Mouse (Mus musculus) heart, adult 2 months (tissue): ENCODE data around the gene Mafb. TPM values are rescaled to one million over a fixed set of nuclear protein-coding genes. Genes with fewer than 3 reads are reported as not detected.
A peak's percentile ranks its signal among the peaks of the same experiment; 100 is the strongest.

Source experiments
- DNase-seq, 2 experiments: peaks; one replicate each; pipeline ENCODE4 v3.0.0; 2021
- H3K27ac ChIP-seq: fragments of 200-600 bp; 2 replicates; pipeline ENCODE4 v1.8.1; 2022
- H3K27me3 ChIP-seq: fragments of 200-500 bp; 2 replicates; pipeline ENCODE4 v1.6.1; 2012; ENCODE audit warnings: mild to moderate bottlenecking, low read length, inconsistent platforms, mixed read lengths; ENCODE audit not compliant: control insufficient read depth, insufficient read depth
- H3K36me3 ChIP-seq: fragments of 200-500 bp; 2 replicates; pipeline ENCODE4 v1.6.1; 2012; ENCODE audit warnings: low read length, inconsistent platforms; ENCODE audit not compliant: control insufficient read depth, insufficient read depth
- H3K4me1 ChIP-seq: fragments of 200-500 bp; 2 replicates; pipeline ENCODE4 v1.6.1; 2011; ENCODE audit warnings: low read length; ENCODE audit not compliant: control insufficient read depth, insufficient read depth
- H3K4me3 ChIP-seq: fragments of 200-600 bp; 2 replicates; pipeline ENCODE4 v1.8.1; 2022
- H3K79me2 ChIP-seq: fragments of 200-500 bp; replicated peaks from 2 replicates; pipeline ENCODE4 v1.6.1; 2012; ENCODE audit warnings: mild to moderate bottlenecking, inconsistent platforms, low read length, moderate library complexity, mixed read lengths; ENCODE audit not compliant: control insufficient read depth, insufficient read depth
- H3K9ac ChIP-seq: fragments of 200-500 bp; 2 replicates; pipeline ENCODE4 v1.6.1; 2012; ENCODE audit warnings: low read depth, mild to moderate bottlenecking, control low read depth, inconsistent platforms, low read length, mixed read lengths
- CTCF ChIP-seq: fragments of 200-600 bp; IDR thresholded peaks from 2 replicates; pipeline ENCODE4 v1.8.1; 2022; ENCODE audit warnings: antibody characterized with exemption, mild to moderate bottlenecking, moderate library complexity
- EP300 ChIP-seq: fragments of 200-500 bp; IDR thresholded peaks from 2 replicates; pipeline ENCODE4 v1.6.1; 2011; ENCODE audit warnings: low read depth, low read length, control low read depth; ENCODE audit not compliant: insufficient read depth
- POLR2A ChIP-seq: fragments of 200-500 bp; IDR thresholded peaks from 2 replicates; pipeline ENCODE4 v1.6.1; 2011; ENCODE audit warnings: mild to moderate bottlenecking, low read depth, low read length, control low read depth; ENCODE audit not compliant: insufficient read depth
- WGBS: fragments of 180-500 bp; shearing (Covaris S2); methylation state at CpG from one replicate; pipeline ENCODE4 v1.1.7; 2018; 5-methylcytosine and 5-hydroxymethylcytosine counted together
- intact Hi-C: fragments of 180-260 bp; cut with DNase I; formaldehyde crosslinking; loops from one replicate; pipeline ENCODE4 v1.15.1; 2025
- polyA plus RNA-seq: library from polyadenylated mRNA; depleted of rRNA; stranded (reverse); fragments of >200 nt; gene quantifications from 2 replicates; pipeline ENCODE4 v1.2.3, GENCODE M21; 2012
- total RNA-seq, 2 experiments: library from RNA; stranded (reverse); gene quantifications; 2 replicates each; pipeline ENCODE4 v1.2.3; 2021

Gene Mafb
- total and polyA plus RNA-seq, 3 experiments = 3.8 to 15.8 (median 11.5) TPM

GRCm38 (mm10) chr2:160366111-160366979 is 520 bp downstream of the Mafb start:
- intact Hi-C loops = loop anchor here (5.0 to 10.0 kb wide), 5 partner anchors 202 to 1502 kb away; no protein-coding TSS in a partner anchor
- H3K4me3 ChIP-seq = peak overlapping the region; percentile 55
- peaks cover 15% of the 10 kb centered on the region for H3K27me3 ChIP-seq
- no peaks in the 10 kb centered on the region for H3K79me2 ChIP-seq
- WGBS = 1% methylated on average over 92 of the region's 95 CpGs
- TF ChIP-seq EP300 = no peak
- no peak for TF ChIP-seq CTCF
- no peak for TF ChIP-seq POLR2A
- peak overlapping the region; percentile 82 for H3K9ac ChIP-seq
- no peak for DNase-seq
- peak overlapping the region; percentile 84 for H3K27ac ChIP-seq
- H3K4me1 ChIP-seq = peaks cover 3% of the 10 kb centered on the region; the same call in 1 of the 2 replicates
- no peaks in the 10 kb centered on the region for H3K36me3 ChIP-seq

- intact Hi-C loops = loop anchor here (5.0 to 10.0 kb wide), 5 partner anchors 201 to 1501 kb away; no protein-coding TSS in a partner anchor
- H3K27me3 ChIP-seq = peaks cover 13% of the 10 kb centered on the region
- peak overlapping the region; percentile 55 for H3K4me3 ChIP-seq
- H3K27ac ChIP-seq = peak overlapping the region; percentile 84
- peaks cover 3% of the 10 kb centered on the region; the same call in 1 of the 2 replicates for H3K4me1 ChIP-seq
- H3K9ac ChIP-seq = peak overlapping the region; percentile 82
- 3% methylated on average over 50 of the region's 50 CpGs for WGBS
- H3K79me2 ChIP-seq = no peaks in the 10 kb centered on the region
- peak; percentile 73 to 74 for DNase-seq
- TF ChIP-seq POLR2A (0 out of 2 replicates have a peak, but pooled peaks have one; percentile 18), CTCF (no peak)
- no peaks in the 10 kb centered on the region for H3K36me3 ChIP-seq
Measured at GRCm38 (mm10) chr2:160365107-160365911, 1.6 kb downstream of the Mafb start.

DNA sequence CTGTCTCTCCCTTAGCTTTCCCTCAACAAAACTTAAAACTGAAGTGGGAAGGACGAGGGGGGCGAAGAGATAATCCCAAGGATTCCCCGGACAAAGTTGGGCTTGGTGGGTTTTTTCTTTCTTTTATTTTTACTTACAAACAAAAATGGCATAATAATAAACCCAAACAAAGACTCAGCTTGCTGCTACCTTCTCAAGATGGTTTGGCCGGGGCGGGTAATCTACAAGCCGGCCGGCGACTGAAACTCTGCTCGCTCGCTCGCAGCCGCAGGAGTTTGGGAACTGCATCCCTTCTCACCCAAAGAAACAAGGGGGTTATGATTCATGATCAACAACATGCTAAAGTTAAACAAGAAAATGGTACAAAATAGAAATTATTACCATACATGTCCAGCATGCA is 2.2 kb downstream of the Mafb start:
- H3K27ac ChIP-seq = no peak overlapping the region; the same call in 1 of the 2 replicates

DNA sequence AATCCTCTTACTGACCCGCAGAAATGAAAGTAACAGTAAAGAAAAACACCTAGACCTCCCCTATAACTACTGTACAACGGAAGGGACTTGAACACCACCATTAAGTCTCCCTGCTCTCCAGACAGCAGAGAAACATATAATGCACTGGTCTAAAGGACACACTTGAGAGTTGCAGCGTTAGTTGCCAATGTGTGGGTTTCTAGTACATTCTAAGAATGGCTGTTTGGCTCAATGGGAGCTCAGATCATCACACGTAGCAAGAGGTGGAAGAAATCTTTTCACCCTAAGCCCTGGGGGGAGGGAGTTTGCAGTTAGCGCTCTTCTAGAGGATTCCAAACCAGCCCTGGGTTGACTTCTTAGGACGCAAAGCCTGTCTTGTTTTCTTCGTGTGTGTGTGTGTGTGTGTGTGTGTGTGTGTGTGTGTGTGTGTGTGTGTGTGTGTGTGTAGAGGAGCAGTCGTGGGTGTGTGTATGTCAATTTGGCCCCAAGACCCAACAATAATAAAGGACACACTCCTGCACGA is 2.7 kb downstream of the Mafb start:
- intact Hi-C loops = loop anchor here (10.0 kb wide), 2 partner anchors 199 to 1499 kb away; no protein-coding TSS in a partner anchor
- no peak for DNase-seq

More for the DNA sequence above, 2.2 kb downstream of the Mafb start:
- peaks cover 3% of the 10 kb centered on the region; the same call in 1 of the 2 replicates for H3K4me1 ChIP-seq
- DNase-seq = no peak
- no peak for TF ChIP-seq POLR2A
- no peak for TF ChIP-seq EP300
- TF ChIP-seq CTCF = no peak
- H3K79me2 ChIP-seq = no peaks in the 10 kb centered on the region
- no peaks in the 10 kb centered on the region for H3K36me3 ChIP-seq
- no peak overlapping the region; the same call in 1 of the 2 replicates for H3K9ac ChIP-seq
- H3K27me3 ChIP-seq = peaks cover 11% of the 10 kb centered on the region
- intact Hi-C loops = loop anchor here (5.0 to 10.0 kb wide), 5 partner anchors 200 to 1500 kb away; no protein-coding TSS in a partner anchor
- peak overlapping the region; percentile 55 for H3K4me3 ChIP-seq
- WGBS = 27% methylated on average over 12 of the region's 12 CpGs

GRCm38 (mm10) chr2:160363201-160363600 is 3.7 kb downstream of the Mafb start:
- TF ChIP-seq POLR2A (no peak), EP300 (no peak), CTCF (no peak)
- DNase-seq = no peak
- H3K27ac ChIP-seq = no peak overlapping the region
- no peaks in the 10 kb centered on the region for H3K36me3 ChIP-seq
- peaks cover 2% of the 10 kb centered on the region; the same call in 1 of the 2 replicates for H3K27me3 ChIP-seq
- intact Hi-C loops = loop anchor here (10.0 kb wide), 2 partner anchors 198 to 1498 kb away; no protein-coding TSS in a partner anchor
- H3K4me1 ChIP-seq = peaks cover 2% of the 10 kb centered on the region; the same call in 1 of the 2 replicates
- H3K79me2 ChIP-seq = no peaks in the 10 kb centered on the region
- no peak overlapping the region for H3K9ac ChIP-seq
- whole genome bisulfite sequencing = 88% methylated on average over 4 of the region's 4 CpGs
- no peak overlapping the region for H3K4me3 ChIP-seq

More for the DNA sequence above, 2.7 kb downstream of the Mafb start:
- peaks cover 9% of the 10 kb centered on the region for H3K27me3 ChIP-seq
- 54% methylated on average over 9 of the region's 9 CpGs for WGBS
- H3K79me2 ChIP-seq = no peaks in the 10 kb centered on the region
- H3K9ac ChIP-seq = no peak overlapping the region; the same call in 1 of the 2 replicates
- H3K27ac ChIP-seq = no peak overlapping the region
- TF ChIP-seq POLR2A (no peak), EP300 (no peak), CTCF (no peak)
- no peaks in the 10 kb centered on the region for H3K36me3 ChIP-seq
- H3K4me1 ChIP-seq = peaks cover 3% of the 10 kb centered on the region; the same call in 1 of the 2 replicates
- peak overlapping the region; percentile 16; the same call in 1 of the 2 replicates for H3K4me3 ChIP-seq
